Mouse (Mus musculus) spleen, adult 2 months (tissue): ENCODE data around the gene Ttc38.

ENCODE experiments used
- CTCF ChIP-seq: fragments of 200-500 bp; IDR thresholded peaks from 2 replicates; pipeline ENCODE4 v1.5.1; 2011; ENCODE audit warnings: mild to moderate bottlenecking, inconsistent platforms; ENCODE audit not compliant: insufficient read depth, insufficient read length, insufficient replicate concordance; ENCODE audit errors: extremely low read depth
- POLR2A ChIP-seq: fragments of 200-500 bp; IDR thresholded peaks from 2 replicates; pipeline ENCODE4 v1.6.1; 2011; ENCODE audit warnings: low read depth, low read length, inconsistent platforms

- TF ChIP-seq POLR2A (no peak), CTCF (no peak)
Measured at GRCm38 (mm10) chr15:85808031-85808430, 24.1 kb upstream of the Ttc38 start.
